Mouse (Mus musculus) MEL (cell line): ENCODE data around the gene Fbln5. TPM values are rescaled to one million over a fixed set of nuclear protein-coding genes. Genes with fewer than 3 reads are reported as not detected.

Source experiments
- DNase-seq: peaks from one replicate; pipeline ENCODE4 v3.0.0; 2011; ENCODE audit warnings: low read depth, low spot score
- H3K27ac ChIP-seq: 2 replicates; pipeline ENCODE4 v1.5.1; 2012; ENCODE audit warnings: low read depth, mild to moderate bottlenecking, control low read depth, low read length, moderate library complexity; ENCODE audit not compliant: control insufficient read depth
- H3K27me3 ChIP-seq, 2 experiments: fragments of 150-350 bp in 1 of 2; sonication (generic) in 1 of 2; 2 replicates each; pipeline ENCODE4 v1.6.1; 2012; ENCODE audit warnings: low read length in 2 of 2, mild to moderate bottlenecking in 2 of 2, improper control_type of control experiment in 1 of 2, moderate library complexity in 1 of 2; ENCODE audit not compliant: insufficient read depth in 2 of 2, control insufficient read depth in 1 of 2
- H3K36me3 ChIP-seq, 2 experiments: 2 replicates each; pipeline ENCODE4 v1.6.1; 2012 to 2014; ENCODE audit warnings: low read length in 2 of 2, improper control_type of control experiment in 1 of 2, inconsistent platforms in 1 of 2, mild to moderate bottlenecking in 1 of 2; ENCODE audit not compliant: insufficient read depth in 2 of 2, control insufficient read depth in 1 of 2
- H3K4me1 ChIP-seq, 2 experiments: fragments of 150-350 bp in 1 of 2; sonication (generic) in 1 of 2; 2 replicates each; pipeline ENCODE4 v1.6.1; 2012; ENCODE audit warnings: low read length in 2 of 2, improper control_type of control experiment in 1 of 2, mild to moderate bottlenecking in 1 of 2; ENCODE audit not compliant: insufficient read depth in 2 of 2, control insufficient read depth in 1 of 2
- H3K4me3 ChIP-seq, 2 experiments: fragments of 150-350 bp in 1 of 2; sonication (generic) in 1 of 2; 2 replicates each; pipeline ENCODE4 v1.5.1; 2012; ENCODE audit warnings: low read depth in 2 of 2, low read length in 2 of 2, mild to moderate bottlenecking in 2 of 2, moderate library complexity in 2 of 2, control low read depth in 1 of 2, improper control_type of control experiment in 1 of 2; ENCODE audit not compliant: control insufficient read depth in 1 of 2, insufficient read depth in 1 of 2
- H3K79me2 ChIP-seq: 2 replicates; pipeline ENCODE4 v1.6.1; 2012; ENCODE audit warnings: mild to moderate bottlenecking, low read length, moderate library complexity; ENCODE audit not compliant: control insufficient read depth, poor library complexity, insufficient read depth
- H3K9ac ChIP-seq: 2 replicates; pipeline ENCODE4 v1.6.1; 2012; ENCODE audit warnings: low read depth, mild to moderate bottlenecking, control low read depth, low read length, moderate library complexity; ENCODE audit not compliant: control insufficient read depth, poor library complexity, severe bottlenecking
- H3K9me3 ChIP-seq: fragments of 150-350 bp; sonication (generic); replicated peaks from 2 replicates; pipeline ENCODE4 v1.6.1; 2012; ENCODE audit warnings: mild to moderate bottlenecking, low read length, improper control_type of control experiment, moderate library complexity; ENCODE audit not compliant: insufficient read depth
- BHLHE40 ChIP-seq: IDR thresholded peaks from 2 replicates; pipeline ENCODE4 v1.6.1; 2012; ENCODE audit warnings: low read depth, mild to moderate bottlenecking, inconsistent platforms, low read length, improper control_type of control experiment, borderline replicate concordance
- CHD1 ChIP-seq: IDR thresholded peaks from 2 replicates; pipeline ENCODE4 v1.6.1; 2012; ENCODE audit warnings: low read depth, mild to moderate bottlenecking, inconsistent platforms, low read length, improper control_type of control experiment
- CHD2 ChIP-seq: IDR thresholded peaks from 2 replicates; pipeline ENCODE4 v1.6.1; 2011; ENCODE audit warnings: low read length, improper control_type of control experiment
- CTCF ChIP-seq, 3 experiments: IDR thresholded peaks in 2 of 3; conservative IDR thresholded peaks in 1 of 3; 2 replicates each; pipeline ENCODE4 v1.5.1; 2011 to 2012; ENCODE audit warnings: low read length in 3 of 3, low read depth in 2 of 3, mild to moderate bottlenecking in 2 of 3, improper control_type of control experiment in 1 of 3, inconsistent platforms in 1 of 3, mixed read lengths in 1 of 3, moderate library complexity in 1 of 3; ENCODE audit not compliant: control insufficient read depth in 1 of 3, insufficient read depth in 1 of 3, poor library complexity in 1 of 3, severe bottlenecking in 1 of 3
- ELF1 ChIP-seq: IDR thresholded peaks from 2 replicates; pipeline ENCODE4 v1.6.1; 2014; ENCODE audit warnings: low read depth, mild to moderate bottlenecking, inconsistent platforms, low read length, improper control_type of control experiment, moderate library complexity
- GABPA ChIP-seq: IDR thresholded peaks from 2 replicates; pipeline ENCODE4 v1.6.1; 2012; ENCODE audit warnings: low read depth, mild to moderate bottlenecking, inconsistent platforms, low read length, improper control_type of control experiment, moderate library complexity
- KAT2A ChIP-seq: conservative IDR thresholded peaks from 2 replicates; pipeline ENCODE4 v1.6.1; 2012; ENCODE audit warnings: low read depth, low read length, improper control_type of control experiment, inconsistent platforms
- MAFK ChIP-seq: IDR thresholded peaks from 2 replicates; pipeline ENCODE4 v1.6.1; 2011; ENCODE audit warnings: low read depth, mild to moderate bottlenecking, low read length, improper control_type of control experiment, borderline replicate concordance
- MAX ChIP-seq: IDR thresholded peaks from 2 replicates; pipeline ENCODE4 v1.6.1; 2011; ENCODE audit warnings: low read length, improper control_type of control experiment
- MXI1 ChIP-seq: IDR thresholded peaks from 2 replicates; pipeline ENCODE4 v1.6.1; 2011; ENCODE audit warnings: mild to moderate bottlenecking, low read depth, low read length, improper control_type of control experiment
- MYB ChIP-seq: IDR thresholded peaks from 2 replicates; pipeline ENCODE4 v1.6.1; 2011; ENCODE audit warnings: mild to moderate bottlenecking, low read depth, low read length, improper control_type of control experiment
- NRF1 ChIP-seq: IDR thresholded peaks from 2 replicates; pipeline ENCODE4 v1.6.1; 2014; ENCODE audit warnings: low read depth, mild to moderate bottlenecking, inconsistent platforms, low read length, improper control_type of control experiment, moderate library complexity; ENCODE audit not compliant: poor library complexity, insufficient read depth, severe bottlenecking
- POLR2A ChIP-seq, 2 experiments: IDR thresholded peaks; 2 replicates each; pipeline ENCODE4 v1.6.1; 2011 to 2012; ENCODE audit warnings: low read length in 2 of 2, mild to moderate bottlenecking in 2 of 2, control low read depth in 1 of 2, improper control_type of control experiment in 1 of 2, low read depth in 1 of 2, moderate library complexity in 1 of 2; ENCODE audit not compliant: control insufficient read depth in 1 of 2, insufficient read depth in 1 of 2, poor library complexity in 1 of 2
- POLR2AphosphoS2 ChIP-seq: IDR thresholded peaks from 2 replicates; pipeline ENCODE4 v1.6.1; 2011; ENCODE audit warnings: low read length, improper control_type of control experiment
- POLR2AphosphoS5 ChIP-seq: IDR thresholded peaks from 2 replicates; pipeline ENCODE4 v1.6.1; 2012; ENCODE audit warnings: low read depth, borderline replicate concordance, mild to moderate bottlenecking, inconsistent platforms, low read length, moderate library complexity, mixed read lengths
- RAD21 ChIP-seq: IDR thresholded peaks from 2 replicates; pipeline ENCODE4 v1.6.1; 2011; ENCODE audit warnings: mild to moderate bottlenecking, low read depth, low read length, improper control_type of control experiment
- RCOR1 ChIP-seq: IDR thresholded peaks from 2 replicates; pipeline ENCODE4 v1.6.1; 2012; ENCODE audit warnings: low read depth, mild to moderate bottlenecking, inconsistent platforms, low read length, improper control_type of control experiment
- SMC3 ChIP-seq: IDR thresholded peaks from 2 replicates; pipeline ENCODE4 v1.6.1; 2011; ENCODE audit warnings: low read depth, low read length, improper control_type of control experiment
- TBP ChIP-seq: IDR thresholded peaks from 2 replicates; pipeline ENCODE4 v1.8.0; 2011; ENCODE audit warnings: low read depth, low read length, improper control_type of control experiment
- TCF12 ChIP-seq: IDR thresholded peaks from 2 replicates; pipeline ENCODE4 v1.6.1; 2014; ENCODE audit warnings: low read depth, mild to moderate bottlenecking, inconsistent platforms, low read length, improper control_type of control experiment, moderate library complexity
- UBTF ChIP-seq: IDR thresholded peaks from 2 replicates; pipeline ENCODE4 v1.6.1; 2012; ENCODE audit warnings: low read depth, mild to moderate bottlenecking, inconsistent platforms, low read length, improper control_type of control experiment, moderate library complexity, borderline replicate concordance; ENCODE audit not compliant: insufficient read depth
- USF2 ChIP-seq, 2 experiments: IDR thresholded peaks; 2 replicates each; pipeline ENCODE4 v1.6.1; 2011 to 2012; ENCODE audit warnings: improper control_type of control experiment in 2 of 2, low read length in 2 of 2, borderline replicate concordance in 1 of 2, inconsistent platforms in 1 of 2, low read depth in 1 of 2, mild to moderate bottlenecking in 1 of 2; ENCODE audit not compliant: insufficient read depth in 1 of 2
- ZC3H11A ChIP-seq: IDR thresholded peaks from 2 replicates; pipeline ENCODE4 v1.6.1; 2012; ENCODE audit warnings: low read depth, mild to moderate bottlenecking, inconsistent platforms, low read length, improper control_type of control experiment
- ZKSCAN1 ChIP-seq: IDR thresholded peaks from 2 replicates; pipeline ENCODE4 v1.6.1; 2012; ENCODE audit warnings: low read depth, mild to moderate bottlenecking, inconsistent platforms, low read length, improper control_type of control experiment, moderate library complexity
- polyA plus RNA-seq, 2 experiments: library from polyadenylated mRNA; stranded (reverse) in 1 of 2; unstranded in 1 of 2; fragments of >175 nt in 1 of 2; fragments of >200 nt in 1 of 2; gene quantifications; 2 replicates each; pipeline versions ENCODE4 v1.2.1 to v1.2.4; 2012; ENCODE audit warnings: low replicate concordance in 2 of 2, low read depth in 1 of 2; ENCODE audit not compliant: insufficient read length in 2 of 2, insufficient read depth in 1 of 2, missing spikeins in 1 of 2
- total RNA-seq: library from RNA; depleted of rRNA; stranded (reverse); fragments of 300-350 nt; gene quantifications from 2 replicates; pipeline ENCODE4 v1.2.3, GENCODE M21; 2012

Gene Fbln5
- total and polyA plus RNA-seq, 3 experiments = not detected

DNA sequence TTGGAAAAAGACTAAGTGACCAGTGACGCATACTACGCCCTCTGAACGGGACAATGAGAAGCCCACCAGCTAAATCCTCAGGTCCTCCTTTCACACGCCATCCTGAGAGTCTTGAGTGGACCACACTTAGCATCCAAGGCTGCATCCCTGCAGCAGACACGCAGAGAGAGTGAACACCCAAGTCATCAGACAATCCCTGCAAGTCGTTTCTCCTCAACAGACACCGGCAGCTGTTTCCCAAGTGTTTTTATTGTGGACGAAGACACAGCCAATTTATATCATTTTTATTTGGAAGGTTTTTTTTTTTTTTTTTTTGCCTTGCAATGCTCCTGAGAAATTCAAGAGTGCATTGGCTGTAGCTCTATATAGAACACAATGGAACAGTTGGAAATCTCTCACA, 14.9 kb upstream of the Fbln5 start:
- Histone ChIP-seq H3K4me3 (no peak overlapping the region), H3K79me2 (no peaks in the 10 kb centered on the region), H3K9me3 (no peaks in the 10 kb centered on the region), H3K9ac (no peak overlapping the region), H3K27ac (no peak overlapping the region), H3K36me3 (0 out of 4 replicates have a peak, but pooled peaks cover 0 to 2% of the 10 kb centered on the region in 2 experiments), H3K27me3 (no peaks in the 10 kb centered on the region), H3K4me1 (no peaks in the 10 kb centered on the region)
- TF ChIP-seq RCOR1 = no peak
- TF ChIP-seq MYB = no peak
- TF ChIP-seq POLR2AphosphoS2 = no peak
- no peak for TF ChIP-seq USF2 (IDR thresholded peaks at IDR 0.05; ENCODE audit: borderline replicate concordance in 1 of 2, insufficient read depth in 1 of 2, low read depth in 1 of 2, low read length in 2 of 2)
- TF ChIP-seq NRF1 = no peak
- no peak for TF ChIP-seq ELF1
- DNase-seq = no peak

DNA sequence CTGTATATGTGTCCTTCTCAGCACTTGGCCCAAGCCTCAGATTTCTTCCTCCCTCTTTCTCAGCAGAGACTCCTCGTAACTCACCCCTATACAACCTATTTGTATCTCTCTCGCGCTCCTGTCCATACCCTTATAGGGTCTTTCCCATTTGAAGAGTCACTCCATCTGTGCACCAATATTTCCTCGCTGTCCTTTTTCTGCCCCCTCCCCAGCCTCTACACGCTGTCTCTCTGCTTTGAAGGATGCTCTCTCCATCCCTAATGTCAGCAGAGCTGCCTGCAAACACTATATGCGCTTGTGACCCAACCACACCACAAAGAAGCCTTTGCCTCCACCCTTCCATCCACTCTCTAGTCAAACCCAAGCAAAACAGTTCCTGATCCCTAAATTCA, 14.3 kb upstream of the Fbln5 start:
- no peaks in the 10 kb centered on the region for H3K27me3 ChIP-seq
- H3K79me2 ChIP-seq = no peaks in the 10 kb centered on the region
- H3K27ac ChIP-seq = no peak overlapping the region
- no peak overlapping the region for H3K9ac ChIP-seq
- H3K9me3 ChIP-seq = no peaks in the 10 kb centered on the region
- TF ChIP-seq POLR2A (IDR thresholded peaks at IDR 0.05; ENCODE audit: control insufficient read depth in 1 of 2, insufficient read depth in 1 of 2, low read depth in 1 of 2, low read length in 2 of 2, poor library complexity in 1 of 2) (no peak), TBP (no peak), KAT2A (no peak), BHLHE40 (no peak), CHD1 (no peak)
- no peak for DNase-seq
- no peaks in the 10 kb centered on the region for H3K4me1 ChIP-seq
- 0 out of 4 replicates have a peak, but pooled peaks cover 0 to 2% of the 10 kb centered on the region in 2 experiments for H3K36me3 ChIP-seq
- H3K4me3 ChIP-seq = no peak overlapping the region

DNA sequence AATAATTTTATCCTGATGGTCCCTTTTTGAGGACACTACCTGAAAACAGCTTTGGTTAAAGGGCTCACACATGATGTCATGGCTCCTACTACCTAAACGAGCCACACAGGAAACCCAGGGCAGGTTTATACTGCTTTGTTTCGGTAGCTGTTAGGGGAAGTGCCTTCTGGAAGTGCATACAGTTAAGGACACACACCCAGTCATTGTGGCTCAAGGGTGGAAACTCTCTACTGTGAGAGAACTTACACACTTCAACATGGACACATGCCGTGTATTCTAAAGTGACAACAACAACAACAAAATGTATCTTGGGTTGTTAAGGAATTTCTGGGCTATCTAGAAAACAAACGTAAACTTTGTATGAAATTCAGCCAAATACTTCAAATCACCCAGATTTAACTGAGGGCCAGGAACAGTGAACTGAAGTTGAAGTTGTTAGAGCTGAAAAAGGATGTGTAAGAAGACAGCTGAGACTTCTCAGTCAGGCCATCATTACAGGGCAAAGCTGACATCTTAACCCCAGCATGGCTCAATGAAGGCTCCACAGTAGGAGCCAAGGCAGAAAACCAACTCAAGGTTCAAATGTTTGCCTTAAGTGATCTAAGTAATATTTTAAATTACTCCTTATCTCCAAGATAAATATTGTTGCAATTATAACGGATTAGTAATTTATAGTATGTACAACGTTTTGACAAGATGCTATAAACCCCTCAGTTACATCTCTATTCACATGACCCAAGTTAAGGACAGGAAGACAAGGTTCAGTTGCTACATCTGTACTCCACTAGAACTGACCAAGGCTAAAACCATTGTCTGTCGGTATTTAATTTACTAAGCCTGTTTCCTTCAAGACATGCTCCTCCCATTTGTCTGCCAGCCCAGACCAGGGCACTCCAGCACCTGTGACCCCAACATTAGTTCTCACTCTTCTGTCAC, 13.6 kb upstream of the Fbln5 start:
- no peak for DNase-seq
- Histone ChIP-seq H3K4me1 (no peaks in the 10 kb centered on the region), H3K27me3 (no peaks in the 10 kb centered on the region), H3K27ac (no peak overlapping the region), H3K4me3 (no peak overlapping the region), H3K9ac (no peak overlapping the region), H3K9me3 (no peaks in the 10 kb centered on the region), H3K36me3 (0 out of 4 replicates have a peak, but pooled peaks cover 0 to 2% of the 10 kb centered on the region in 2 experiments), H3K79me2 (no peaks in the 10 kb centered on the region)
- TF ChIP-seq TCF12 = no peak
- TF ChIP-seq MXI1 = no peak
- TF ChIP-seq POLR2A (IDR thresholded peaks at IDR 0.05; ENCODE audit: control insufficient read depth in 1 of 2, insufficient read depth in 1 of 2, low read depth in 1 of 2, low read length in 2 of 2, poor library complexity in 1 of 2) = no peak
- no peak for TF ChIP-seq ZKSCAN1
- no peak for TF ChIP-seq MAFK
- TF ChIP-seq CTCF (IDR thresholded peaks at IDR 0.05 in 2 of 3, conservative IDR thresholded peaks at IDR 0.05 in 1 of 3; ENCODE audit: control insufficient read depth in 1 of 3, insufficient read depth in 1 of 3, low read depth in 2 of 3, low read length in 3 of 3, poor library complexity in 1 of 3, severe bottlenecking in 1 of 3) = no peak
- no peak for TF ChIP-seq CHD2
- TF ChIP-seq ZC3H11A = no peak
- no peak for TF ChIP-seq MYB
- no peak for TF ChIP-seq MAX
- TF ChIP-seq UBTF = no peak
- no peak for TF ChIP-seq GABPA
- no peak for TF ChIP-seq BHLHE40
- TF ChIP-seq SMC3 = no peak
- TF ChIP-seq RAD21 = no peak
- no peak for TF ChIP-seq POLR2AphosphoS5
